Mouse (Mus musculus) thymus, adult 2 months (tissue): ENCODE measurements around the gene Ms4a6d.

Experiments used
- CTCF ChIP-seq: fragments of 200-500 bp; IDR thresholded peaks from 2 replicates; pipeline ENCODE4 v1.5.1; 2012; ENCODE audit warnings: mild to moderate bottlenecking, control low read depth, low read length, moderate library complexity, borderline replicate concordance; ENCODE audit not compliant: control insufficient read depth, poor library complexity, insufficient read depth; ENCODE audit errors: extremely low read depth
- POLR2A ChIP-seq: fragments of 200-500 bp; IDR thresholded peaks from 2 replicates; pipeline ENCODE4 v1.6.1; 2012; ENCODE audit warnings: mild to moderate bottlenecking, low read length, control low read depth, moderate library complexity; ENCODE audit not compliant: control insufficient read depth, poor library complexity, insufficient read depth; ENCODE audit errors: extremely low read depth

GRCm38 (mm10) chr19:11589205-11589604, 15.4 kb downstream of the Ms4a6d start:
- TF ChIP-seq CTCF (no peak), POLR2A (no peak)
